12 mouse cellular contexts compared by ENCODE assay signal in genomic region chr2:138040302-138040701, GRCm38 (mm10).
DNase-seq lines count a peak whose midpoint lies in the region; ATAC-seq and TF ChIP-seq lines count a peak whose summit lies in the region.
"Had no signal": no experiment of that assay in that cellular context is flagged by ENCODE, and none has a peak within 500 bp of the region (broad histone marks: within the 10 kb centered on the region; RNA-seq: fewer than 3 reads in every experiment).

No protein-coding gene starts in this region.

- H3K9me3 ChIP-seq in limb, embryonic 13.5 days, result no peaks in the 10 kb centered on the region
- no peaks in the 10 kb centered on the region for H3K9me3 ChIP-seq in limb, embryonic 10.5 days (replicated peaks)
- H3K9me3 ChIP-seq in heart, postnatal 0 days (replicated peaks; ENCODE audit: control insufficient read depth, low read length), result no peaks in the 10 kb centered on the region
- no peaks in the 10 kb centered on the region for H3K9me3 ChIP-seq in forebrain, embryonic 15.5 days
- no peaks in the 10 kb centered on the region for H3K9me3 ChIP-seq in midbrain, embryonic 14.5 days (ENCODE audit: control insufficient read depth, low read length)
- H3K9me3 ChIP-seq: limb, embryonic 12.5 days had no signal

- TF ChIP-seq EP300 in heart, postnatal 0 days (IDR thresholded peaks at IDR 0.05; ENCODE audit: low read depth), result no peak

- no peak overlapping the region for H3K9ac ChIP-seq in limb, embryonic 13.5 days
- H3K9ac ChIP-seq in heart, postnatal 0 days (replicated peaks; ENCODE audit: low read depth, low read length), result no peak overlapping the region
- no peak overlapping the region for H3K9ac ChIP-seq in forebrain, embryonic 15.5 days (replicated peaks)
- H3K9ac ChIP-seq in midbrain, embryonic 14.5 days (replicated peaks; ENCODE audit: low read length), result no peak overlapping the region
- H3K9ac ChIP-seq: limb, embryonic 12.5 days had no signal

- H3K27ac ChIP-seq in limb, embryonic 13.5 days, result no peak overlapping the region
- no peak overlapping the region for H3K27ac ChIP-seq in limb, embryonic 10.5 days
- no peak overlapping the region for H3K27ac ChIP-seq in heart, postnatal 0 days (ENCODE audit: low read depth)
- H3K27ac ChIP-seq in olfactory bulb, adult 2 months (ENCODE audit: insufficient read depth, low read depth, low read length), result peak overlapping the region; percentile 58; the same call in 1 of the 2 replicates
- no peak overlapping the region for H3K27ac ChIP-seq in forebrain, embryonic 15.5 days (replicated peaks)
- no peak overlapping the region for H3K27ac ChIP-seq in midbrain, embryonic 14.5 days (replicated peaks; ENCODE audit: low read depth, low read length)
- H3K27ac ChIP-seq: limb, embryonic 12.5 days had no signal

- H3K4me2 ChIP-seq in limb, embryonic 13.5 days (replicated peaks), result no peak overlapping the region
- no peak overlapping the region for H3K4me2 ChIP-seq in heart, postnatal 0 days (ENCODE audit: low read depth, low read length)
- no peak overlapping the region for H3K4me2 ChIP-seq in forebrain, embryonic 15.5 days (replicated peaks)
- no peak overlapping the region for H3K4me2 ChIP-seq in midbrain, embryonic 14.5 days (ENCODE audit: low read length)
- H3K4me2 ChIP-seq: limb, embryonic 12.5 days had no signal

- no peaks in the 10 kb centered on the region for H3K27me3 ChIP-seq in limb, embryonic 13.5 days
- H3K27me3 ChIP-seq in limb, embryonic 10.5 days (ENCODE audit: low read depth, poor library complexity, severe bottlenecking), result no peaks in the 10 kb centered on the region
- H3K27me3 ChIP-seq in heart, postnatal 0 days (ENCODE audit: control insufficient read depth, insufficient read depth, low read length), result no peaks in the 10 kb centered on the region
- no peaks in the 10 kb centered on the region for H3K27me3 ChIP-seq in forebrain, embryonic 15.5 days
- no peaks in the 10 kb centered on the region for H3K27me3 ChIP-seq in midbrain, embryonic 14.5 days (ENCODE audit: control insufficient read depth, insufficient read depth, low read length)
- H3K27me3 ChIP-seq: limb, embryonic 12.5 days had no signal

- no peak for TF ChIP-seq CTCF in heart, postnatal 0 days (IDR thresholded peaks at IDR 0.05; ENCODE audit: low read depth)
- no peak for TF ChIP-seq CTCF in olfactory bulb, adult 2 months (IDR thresholded peaks at IDR 0.05; ENCODE audit: insufficient read depth, low read depth, low read length)

- ATAC-seq in limb, embryonic 13.5 days (ENCODE audit: low FRiP score, low read depth), result peak; percentile 80
- peak; percentile 55 for ATAC-seq in heart, postnatal 0 days (ENCODE audit: insufficient read depth, low read depth)
- ATAC-seq in forebrain, embryonic 15.5 days (replicated peaks), result no peak
- ATAC-seq in midbrain, embryonic 14.5 days (ENCODE audit: low FRiP score, low TSS enrichment), result no peak

- no peak for DNase-seq in limb, embryonic 10.5 days (ENCODE audit: low spot score)
- peak; percentile 38 for DNase-seq in heart, postnatal 0 days (ENCODE audit: low spot score)
- peak; percentile 65 for DNase-seq in kidney, postnatal 10 days
- no peak for DNase-seq in spleen, postnatal 36 days (ENCODE audit: low spot score in 2 of 2)
- no peak for DNase-seq in midbrain, embryonic 14.5 days
- DNase-seq: cerebellum, postnatal 10 days; right cerebral cortex, postnatal 14 days; thymus, postnatal 36 days had no signal

- 44% methylated on average over 5 of the region's 5 CpGs for WGBS in limb, embryonic 13.5 days
- 79% methylated on average over 5 of the region's 5 CpGs for WGBS in limb, embryonic 10.5 days
- 70% methylated on average over 5 of the region's 5 CpGs for WGBS in heart, postnatal 0 days
- WGBS in olfactory bulb, adult 2 months, result 69% methylated on average over 5 of the region's 5 CpGs
- WGBS in forebrain, embryonic 15.5 days, result 88% methylated on average over 5 of the region's 5 CpGs
- 89% methylated on average over 5 of the region's 5 CpGs for WGBS in midbrain, embryonic 14.5 days

- no peaks in the 10 kb centered on the region for H3K36me3 ChIP-seq in limb, embryonic 13.5 days
- H3K36me3 ChIP-seq in limb, embryonic 10.5 days, result no peaks in the 10 kb centered on the region
- no peaks in the 10 kb centered on the region for H3K36me3 ChIP-seq in heart, postnatal 0 days (replicated peaks; ENCODE audit: control insufficient read depth, insufficient read depth, low read length)
- H3K36me3 ChIP-seq in forebrain, embryonic 15.5 days, result no peaks in the 10 kb centered on the region
- no peaks in the 10 kb centered on the region for H3K36me3 ChIP-seq in midbrain, embryonic 14.5 days (ENCODE audit: control insufficient read depth, insufficient read depth, low read length)
- H3K36me3 ChIP-seq: limb, embryonic 12.5 days had no signal

- TF ChIP-seq POLR2A in olfactory bulb, adult 2 months (IDR thresholded peaks at IDR 0.05; ENCODE audit: insufficient read depth, low read depth, low read length), result no peak

- H3K4me3 ChIP-seq in limb, embryonic 13.5 days, result no peak overlapping the region
- no peak overlapping the region for H3K4me3 ChIP-seq in limb, embryonic 10.5 days
- H3K4me3 ChIP-seq in heart, postnatal 0 days (ENCODE audit: low read depth, low read length), result no peak overlapping the region
- H3K4me3 ChIP-seq in olfactory bulb, adult 2 months (ENCODE audit: insufficient read depth, low read depth, low read length), result no peak overlapping the region
- H3K4me3 ChIP-seq in forebrain, embryonic 15.5 days, result no peak overlapping the region
- H3K4me3 ChIP-seq in midbrain, embryonic 14.5 days (replicated peaks; ENCODE audit: low read depth, low read length), result no peak overlapping the region
- H3K4me3 ChIP-seq: limb, embryonic 12.5 days had no signal

- peaks cover 3% of the 10 kb centered on the region; the same call in 1 of the 2 replicates for H3K4me1 ChIP-seq in limb, embryonic 13.5 days
- no peaks in the 10 kb centered on the region for H3K4me1 ChIP-seq in limb, embryonic 10.5 days
- H3K4me1 ChIP-seq in heart, postnatal 0 days (ENCODE audit: control insufficient read depth, insufficient read depth), result no peaks in the 10 kb centered on the region
- H3K4me1 ChIP-seq in olfactory bulb, adult 2 months (ENCODE audit: control insufficient read depth, insufficient read depth, low read length), result peaks cover 3% of the 10 kb centered on the region; the same call in 1 of the 2 replicates
- H3K4me1 ChIP-seq in forebrain, embryonic 15.5 days, result no peaks in the 10 kb centered on the region
- H3K4me1 ChIP-seq in midbrain, embryonic 14.5 days (ENCODE audit: control insufficient read depth, insufficient read depth, low read length), result no peaks in the 10 kb centered on the region
- H3K4me1 ChIP-seq: limb, embryonic 12.5 days had no signal

Comparison
In these comparisons a context has a peak if more than half of its experiments do, and no peak if none do; other contexts are left out.
1. ATAC-seq: peak in limb, embryonic 13.5 days (single experiment) and heart, postnatal 0 days (single experiment); none in forebrain, embryonic 15.5 days (single experiment) and midbrain, embryonic 14.5 days (single experiment).
2. DNase-seq: peak in heart, postnatal 0 days (single experiment) and kidney, postnatal 10 days (single experiment); none in limb, embryonic 10.5 days (single experiment), spleen, postnatal 36 days (0 of 2) and midbrain, embryonic 14.5 days (single experiment).